Mouse (Mus musculus) heart, adult 2 months (tissue): ENCODE measurements around the gene Ap1m1.

ENCODE experiments used
- CTCF ChIP-seq: fragments of 200-600 bp; IDR thresholded peaks from 2 replicates; pipeline ENCODE4 v1.8.1; 2022; ENCODE audit warnings: antibody characterized with exemption, mild to moderate bottlenecking, moderate library complexity
- POLR2A ChIP-seq: fragments of 200-500 bp; IDR thresholded peaks from 2 replicates; pipeline ENCODE4 v1.6.1; 2011; ENCODE audit warnings: mild to moderate bottlenecking, low read depth, low read length, control low read depth; ENCODE audit not compliant: insufficient read depth

- TF ChIP-seq POLR2A (no peak), CTCF (no peak)
Observed at GRCm38 (mm10) chr8:72306913-72307312, 67.1 kb downstream of the Ap1m1 start.
